Mouse (Mus musculus): ENCODE measurements around the gene Clptm1l. TPM values are rescaled to one million over a fixed set of nuclear protein-coding genes. Genes with fewer than 3 reads are reported as not detected.

Clptm1l gene
- polyA plus RNA-seq, 1 experiment from 2014 or later: 129 TPM

DNA sequence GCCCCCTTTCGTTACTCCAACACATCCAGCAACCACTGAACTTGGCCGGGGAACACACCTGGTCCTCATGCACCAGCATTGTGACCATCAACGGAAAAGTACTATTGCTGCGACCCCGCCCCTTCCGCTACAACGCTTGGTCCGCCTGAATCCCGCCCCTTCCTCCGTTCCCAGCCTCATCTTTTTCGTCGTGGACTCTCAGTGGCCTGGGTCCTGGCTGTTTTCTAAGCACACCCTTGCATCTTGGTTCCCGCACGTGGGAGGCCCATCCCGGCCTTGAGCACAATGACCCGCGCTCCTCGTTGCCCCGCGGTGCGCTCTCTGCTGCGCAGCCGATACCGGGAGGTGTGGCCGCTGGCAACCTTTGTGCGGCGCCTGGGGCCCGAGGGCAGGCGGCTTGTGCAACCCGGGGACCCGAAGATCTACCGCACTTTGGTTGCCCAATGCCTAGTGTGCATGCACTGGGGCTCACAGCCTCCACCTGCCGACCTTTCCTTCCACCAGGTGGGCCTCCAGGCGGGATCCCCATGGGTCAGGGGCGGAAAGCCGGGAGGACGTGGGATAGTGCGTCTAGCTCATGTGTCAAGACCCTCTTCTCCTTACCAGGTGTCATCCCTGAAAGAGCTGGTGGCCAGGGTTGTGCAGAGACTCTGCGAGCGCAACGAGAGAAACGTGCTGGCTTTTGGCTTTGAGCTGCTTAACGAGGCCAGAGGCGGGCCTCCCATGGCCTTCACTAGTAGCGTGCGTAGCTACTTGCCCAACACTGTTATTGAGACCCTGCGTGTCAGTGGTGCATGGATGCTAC is 23.1 kb downstream of the Clptm1l start, which contains the start of gene Tert:
Tert (plus strand) TSS at position 167 of the 805 bp plus-strand sequence.
- peak within 1 kb of the TSS; percentile 73 for H3K4me3 ChIP-seq
- WGBS: 11% methylated on average over 47 of the region's 47 CpGs
- H3K27ac ChIP-seq: peak within 1 kb of the TSS; percentile 88
- peaks cover 4% of the 10 kb centered on the region; the same call in 1 of the 2 replicates for H3K36me3 ChIP-seq
- no peaks in the 10 kb centered on the region for H3K9me3 ChIP-seq
- peaks cover 7% of the 10 kb centered on the region; the same call in 1 of the 2 replicates for H3K27me3 ChIP-seq (ENCODE audit: insufficient read depth, poor library complexity, severe bottlenecking)
- DNase-seq (ENCODE audit: low spot score): no peak
- peaks cover 21% of the 10 kb centered on the region for H3K4me1 ChIP-seq

DNA sequence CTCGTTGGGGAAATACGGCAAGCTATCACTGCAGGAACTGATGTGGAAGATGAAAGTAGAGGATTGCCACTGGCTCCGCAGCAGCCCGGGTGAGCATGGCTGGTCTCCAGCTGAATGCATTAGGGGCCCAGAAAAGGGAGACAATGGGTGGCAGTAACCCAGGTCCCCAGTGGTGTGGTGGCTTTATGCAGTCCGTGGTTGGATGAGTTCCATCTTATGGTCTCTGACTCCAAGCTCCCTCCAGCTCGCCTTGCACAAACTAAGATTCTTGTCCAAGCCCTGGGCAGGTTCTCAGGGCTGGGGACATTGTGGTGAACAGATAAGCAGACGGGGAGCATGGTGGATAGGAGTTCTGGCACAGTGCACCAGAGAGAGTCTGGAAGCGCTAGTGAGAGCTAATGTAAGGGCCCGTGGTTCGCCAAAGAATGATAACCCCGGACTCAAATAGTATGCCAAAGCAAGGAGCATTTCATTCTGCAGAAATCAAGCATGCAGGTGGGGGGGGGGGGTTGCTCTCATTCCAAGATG is 24.8 kb downstream of the Clptm1l start:
- H3K36me3 ChIP-seq: peaks cover 5% of the 10 kb centered on the region; the same call in 1 of the 2 replicates
- no peak overlapping the region for H3K4me3 ChIP-seq
- H3K27ac ChIP-seq: no peak overlapping the region
- peaks cover 7% of the 10 kb centered on the region; the same call in 1 of the 2 replicates for H3K27me3 ChIP-seq (ENCODE audit: insufficient read depth, poor library complexity, severe bottlenecking)
- WGBS: 84% methylated on average over 11 of the region's 11 CpGs
- DNase-seq (ENCODE audit: low spot score): no peak
- peaks cover 21% of the 10 kb centered on the region for H3K4me1 ChIP-seq
- H3K9me3 ChIP-seq: no peaks in the 10 kb centered on the region

DNA sequence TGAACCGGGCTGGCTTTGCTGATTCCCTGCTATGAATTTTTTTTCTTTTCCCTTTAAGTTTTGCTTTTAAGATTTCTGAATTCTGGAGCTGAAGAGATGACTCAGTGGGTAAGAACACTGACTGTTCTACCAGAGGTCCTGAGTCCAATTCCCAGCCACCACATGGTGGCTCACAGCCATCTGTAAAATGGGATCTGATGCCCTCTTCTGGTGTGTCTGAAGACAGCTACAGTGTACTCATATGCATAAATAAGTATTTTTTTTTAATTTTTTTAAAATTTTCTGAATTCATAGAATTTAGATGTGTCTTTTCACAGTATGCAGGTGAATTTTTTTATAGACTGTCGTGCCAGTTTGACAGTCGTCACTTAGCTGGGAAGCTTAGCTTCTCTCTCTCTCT is 28.0 kb downstream of the Clptm1l start:
- WGBS: 87% methylated on average over 3 of the region's 3 CpGs
- H3K27ac ChIP-seq: no peak overlapping the region
- DNase-seq (ENCODE audit: low spot score): no peak
- H3K27me3 ChIP-seq (ENCODE audit: insufficient read depth, poor library complexity, severe bottlenecking): peaks cover 7% of the 10 kb centered on the region; the same call in 1 of the 2 replicates
- no peak overlapping the region for H3K4me3 ChIP-seq
- no peaks in the 10 kb centered on the region for H3K9me3 ChIP-seq
- H3K36me3 ChIP-seq: peaks cover 12% of the 10 kb centered on the region; the same call in 1 of the 2 replicates
- peaks cover 13% of the 10 kb centered on the region for H3K4me1 ChIP-seq

DNA sequence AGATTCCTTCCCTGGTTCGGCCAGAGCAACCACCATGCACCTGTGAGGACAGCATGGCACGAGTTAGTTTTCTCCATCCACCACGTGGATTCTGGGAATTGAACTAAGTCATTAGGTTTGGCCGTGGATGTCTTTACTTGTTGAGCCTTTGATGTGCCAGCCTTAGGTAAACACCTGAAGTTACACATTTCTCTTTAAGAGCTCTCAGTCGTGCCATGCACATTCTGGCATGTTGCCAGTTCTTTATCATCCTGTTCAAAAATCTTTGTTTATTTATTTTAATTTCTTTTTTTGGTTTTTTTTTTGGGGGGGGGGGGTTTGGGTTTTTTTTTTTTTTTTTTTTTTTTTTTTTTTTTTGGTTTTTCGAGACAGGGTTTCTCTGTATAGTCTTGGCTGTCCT is 34.0 kb downstream of the Clptm1l start:
- Histone ChIP-seq H3K9me3 (no peaks in the 10 kb centered on the region), H3K36me3 (peaks cover 12% of the 10 kb centered on the region; the same call in 1 of the 2 replicates), H3K27me3 (ENCODE audit: insufficient read depth, poor library complexity, severe bottlenecking) (no peaks in the 10 kb centered on the region), H3K27ac (no peak overlapping the region), H3K4me3 (no peak overlapping the region), H3K4me1 (no peaks in the 10 kb centered on the region)
- 81% methylated on average over 5 of the region's 6 CpGs for WGBS
- no peak for DNase-seq (ENCODE audit: low spot score)

DNA sequence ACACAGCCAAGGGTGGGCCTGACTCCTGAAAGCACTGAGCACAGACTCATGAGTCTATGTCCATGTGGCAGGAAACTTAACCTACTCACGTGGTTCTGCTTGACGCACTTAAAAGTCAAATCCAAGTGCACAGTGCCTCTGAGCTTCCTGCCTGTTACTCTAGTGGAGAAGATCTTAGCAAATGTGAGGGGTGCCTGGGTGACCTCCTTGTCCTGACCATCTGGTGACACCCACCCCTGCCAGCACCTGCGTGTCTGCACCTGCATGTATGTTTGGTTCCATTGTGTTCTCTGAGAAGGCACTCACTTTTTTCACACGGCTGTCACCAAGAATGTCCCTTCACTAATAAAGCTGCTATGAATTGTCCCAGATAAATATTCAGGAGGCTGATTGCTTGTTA is 37.5 kb downstream of the Clptm1l start:
- no peaks in the 10 kb centered on the region for H3K4me1 ChIP-seq
- 82% methylated on average over 4 of the region's 4 CpGs for WGBS
- no peaks in the 10 kb centered on the region for H3K9me3 ChIP-seq
- H3K27me3 ChIP-seq (ENCODE audit: insufficient read depth, poor library complexity, severe bottlenecking): no peaks in the 10 kb centered on the region
- H3K4me3 ChIP-seq: no peak overlapping the region
- H3K27ac ChIP-seq: no peak overlapping the region
- DNase-seq (ENCODE audit: low spot score): no peak
- no peaks in the 10 kb centered on the region; the same call in 1 of the 2 replicates for H3K36me3 ChIP-seq

DNA sequence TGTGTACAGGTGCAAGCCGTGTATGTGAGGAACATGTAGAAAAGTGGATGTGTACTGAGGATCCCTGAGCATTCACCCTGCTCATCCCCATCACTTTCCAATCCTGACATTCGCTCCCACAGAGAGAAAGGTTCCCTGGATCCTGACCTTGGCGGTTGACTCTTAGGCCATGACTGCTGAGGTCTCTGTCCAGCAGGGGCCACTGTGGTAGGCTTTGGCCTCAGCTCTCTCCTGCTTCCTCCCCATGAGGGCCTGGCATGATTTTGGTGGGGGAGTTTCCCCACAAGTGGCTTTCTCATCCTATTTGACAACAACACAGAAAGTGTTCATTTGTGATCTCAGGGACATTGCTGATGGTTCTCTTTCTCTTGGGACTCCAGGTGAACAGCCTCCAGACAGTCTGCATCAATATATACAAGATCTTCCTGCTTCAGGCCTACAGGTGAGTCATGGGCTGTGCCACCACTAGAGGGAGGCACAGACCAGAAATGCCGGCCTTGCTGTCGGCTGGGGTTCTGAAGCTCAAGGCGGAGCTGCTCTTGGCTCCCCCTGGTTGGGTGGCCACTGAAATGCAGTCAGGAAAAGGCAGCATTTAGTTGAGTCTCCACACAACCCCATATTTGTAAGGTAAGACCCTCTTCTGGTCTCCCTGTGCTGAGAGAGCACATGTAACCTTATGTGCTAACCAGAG is 42.7 kb downstream of the Clptm1l start:
- Histone ChIP-seq H3K27me3 (ENCODE audit: insufficient read depth, poor library complexity, severe bottlenecking) (no peaks in the 10 kb centered on the region), H3K4me1 (no peaks in the 10 kb centered on the region), H3K27ac (no peak overlapping the region), H3K36me3 (peaks cover 19% of the 10 kb centered on the region; the same call in 1 of the 2 replicates), H3K9me3 (no peaks in the 10 kb centered on the region), H3K4me3 (no peak overlapping the region)
- no peak for DNase-seq (ENCODE audit: low spot score)
- 39% methylated on average over 6 of the region's 6 CpGs for WGBS

DNA sequence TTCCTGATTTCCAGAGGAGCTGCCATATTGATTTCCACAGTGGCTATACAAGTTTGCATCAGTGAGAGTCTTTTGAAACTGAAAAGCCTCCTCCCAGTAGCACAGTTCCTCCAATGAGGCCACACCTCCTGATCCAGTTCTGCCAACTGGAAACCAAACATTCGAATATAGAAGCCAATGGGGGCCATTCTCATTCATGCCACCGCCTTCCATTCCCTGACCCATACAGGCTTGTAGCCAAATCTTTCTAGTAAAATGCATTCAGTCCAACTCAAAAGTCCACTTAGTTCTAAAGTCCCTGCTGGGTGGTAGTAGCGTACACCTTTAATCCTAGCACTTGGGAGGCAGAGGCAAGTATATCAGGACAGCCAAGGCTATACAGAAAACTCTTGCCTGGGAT is 49.5 kb downstream of the Clptm1l start:
- H3K9me3 ChIP-seq: no peaks in the 10 kb centered on the region
- WGBS: 76% methylated on average over 3 of the region's 3 CpGs
- H3K27ac ChIP-seq: no peak overlapping the region
- H3K4me3 ChIP-seq: no peak overlapping the region
- H3K4me1 ChIP-seq: no peaks in the 10 kb centered on the region
- peaks cover 7% of the 10 kb centered on the region; the same call in 1 of the 2 replicates for H3K36me3 ChIP-seq
- no peak for DNase-seq (ENCODE audit: low spot score)
- 0 out of 2 replicates have a peak, but pooled peaks cover 2% of the 10 kb centered on the region for H3K27me3 ChIP-seq (ENCODE audit: insufficient read depth, poor library complexity, severe bottlenecking)

DNA sequence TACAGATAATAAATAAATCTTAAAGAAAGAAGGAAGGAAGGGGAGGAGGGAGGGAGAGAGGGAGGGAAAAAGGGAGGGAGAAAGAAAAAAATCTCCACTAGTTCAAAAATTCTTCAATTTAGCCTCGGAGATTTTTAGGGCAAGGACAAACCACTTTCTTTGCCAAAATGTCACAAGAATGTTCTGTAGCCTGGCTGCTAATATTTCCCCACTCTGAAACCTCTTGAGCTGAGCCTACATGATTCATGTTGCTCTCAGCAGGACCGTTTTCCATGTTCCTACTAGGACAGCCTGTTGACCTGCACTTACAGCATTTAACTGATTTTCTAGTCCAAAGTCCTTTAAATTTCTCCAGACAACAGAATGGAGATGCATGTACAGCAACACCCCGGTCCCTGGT is 51.2 kb downstream of the Clptm1l start:
- peaks cover 7% of the 10 kb centered on the region; the same call in 1 of the 2 replicates for H3K27me3 ChIP-seq (ENCODE audit: insufficient read depth, poor library complexity, severe bottlenecking)
- H3K27ac ChIP-seq: no peak overlapping the region
- 69% methylated on average over 3 of the region's 3 CpGs for WGBS
- no peaks in the 10 kb centered on the region for H3K9me3 ChIP-seq
- DNase-seq (ENCODE audit: low spot score): no peak
- H3K4me1 ChIP-seq: no peaks in the 10 kb centered on the region
- no peak overlapping the region for H3K4me3 ChIP-seq
- no peaks in the 10 kb centered on the region for H3K36me3 ChIP-seq

DNA sequence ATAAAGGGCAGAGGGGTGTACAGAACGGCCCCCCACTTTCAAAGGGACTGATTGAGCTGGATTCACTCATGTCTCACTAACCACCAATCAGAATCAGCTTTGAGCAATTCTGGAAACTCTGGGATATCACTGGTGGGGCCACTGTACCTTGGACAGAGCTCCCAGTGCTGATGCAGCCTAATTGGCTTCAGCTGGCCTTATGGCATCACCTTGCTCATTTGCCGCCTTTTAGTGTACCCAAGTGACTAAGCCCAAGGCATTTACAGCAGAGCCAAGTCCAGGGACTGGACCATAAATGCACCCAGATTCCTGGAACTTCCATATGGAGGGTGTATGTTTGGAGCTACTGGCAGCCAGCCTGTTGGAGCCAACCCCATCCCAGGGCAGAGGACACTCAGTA is 55.1 kb downstream of the Clptm1l start:
- 44% methylated on average over 2 of the region's 2 CpGs for WGBS
- DNase-seq (ENCODE audit: low spot score): no peak

DNA sequence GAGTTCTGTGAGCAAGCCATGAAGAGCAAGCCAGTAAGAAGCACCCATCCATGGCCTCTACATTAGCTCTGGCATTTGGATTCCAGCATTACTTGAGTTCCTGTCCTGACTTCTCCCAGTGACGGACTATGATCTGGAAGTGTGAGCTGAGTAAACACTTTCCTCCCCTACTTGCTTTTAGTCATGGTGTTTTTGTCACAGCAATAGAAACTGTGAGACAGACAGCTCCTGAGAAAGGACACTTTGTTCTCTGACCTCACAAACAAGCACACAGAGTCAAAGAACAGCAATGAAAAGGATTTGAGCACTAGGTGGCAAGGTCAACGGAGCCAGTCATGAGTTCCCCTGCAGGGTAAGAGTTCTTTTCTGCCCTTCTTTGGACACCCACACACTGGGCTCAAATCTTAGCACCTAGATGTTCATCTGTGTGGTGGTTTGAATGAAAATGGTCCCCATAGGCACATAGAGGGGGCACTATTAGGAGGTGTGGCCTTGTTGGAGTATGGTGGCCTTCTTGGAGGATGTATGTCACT is 56.4 kb downstream of the Clptm1l start:
- no peak for DNase-seq (ENCODE audit: low spot score)
- Histone ChIP-seq H3K4me1 (no peaks in the 10 kb centered on the region), H3K27ac (no peak overlapping the region), H3K27me3 (ENCODE audit: insufficient read depth, poor library complexity, severe bottlenecking) (peaks cover 7% of the 10 kb centered on the region; the same call in 1 of the 2 replicates), H3K36me3 (no peaks in the 10 kb centered on the region), H3K9me3 (no peaks in the 10 kb centered on the region), H3K4me3 (no peak overlapping the region)
- WGBS: 76% methylated on average over 2 of the region's 2 CpGs

More for the DNA sequence above, 55.1 kb downstream of the Clptm1l start:
- no peaks in the 10 kb centered on the region for H3K4me1 ChIP-seq
- no peaks in the 10 kb centered on the region for H3K36me3 ChIP-seq
- H3K27me3 ChIP-seq (ENCODE audit: insufficient read depth, poor library complexity, severe bottlenecking): peaks cover 7% of the 10 kb centered on the region; the same call in 1 of the 2 replicates
- no peak overlapping the region for H3K4me3 ChIP-seq
- no peaks in the 10 kb centered on the region for H3K9me3 ChIP-seq
- H3K27ac ChIP-seq: no peak overlapping the region
